Mouse (Mus musculus) inflammation-experienced regulatory T-cells, adult 6 months (primary cell): ENCODE data around the gene Gpr27. TPM values are rescaled to one million over a fixed set of nuclear protein-coding genes. Genes with fewer than 3 reads are reported as not detected.

Experiments
- ATAC-seq: one replicate; pipeline ENCODE4 v1.8.0; 2017
- polyA plus RNA-seq, 3 experiments: library from polyadenylated mRNA; unstranded; fragments of 100-300 nt; shearing (Covaris generic); gene quantifications; one replicate each; pipeline ENCODE4 v1.2.1; 2017

The Gpr27 gene
- polyA plus RNA-seq, 3 experiments from 2014 or later: not detected

- ATAC-seq: no peak
These were observed 14.4 kb upstream of the Gpr27 start for GRCm38 (mm10) chr6:99678108-99678507.

GRCm38 (mm10) chr6:99683974-99684373, 8.5 kb upstream of the Gpr27 start:
- ATAC-seq: no peak

- peak; percentile 97 for ATAC-seq
These were observed 7.6 kb upstream of the Gpr27 start for GRCm38 (mm10) chr6:99684899-99685298.

- no peak for ATAC-seq
These were observed 4.0 kb upstream of the Gpr27 start for GRCm38 (mm10) chr6:99688513-99688912.

- no peak for ATAC-seq
These were observed 743 bp upstream of the Gpr27 start for GRCm38 (mm10) chr6:99691666-99692205.

GRCm38 (mm10) chr6:99692916-99693841, 700 bp downstream of the Gpr27 start:
- no peak for ATAC-seq

- ATAC-seq: no peak
These were observed 8.0 kb downstream of the Gpr27 start for GRCm38 (mm10) chr6:99700484-99700883.

GRCm38 (mm10) chr6:99711576-99712101, 19.2 kb downstream of the Gpr27 start:
- ATAC-seq: no peak

GRCm38 (mm10) chr6:99713256-99713655, 20.8 kb downstream of the Gpr27 start:
- no peak for ATAC-seq

GRCm38 (mm10) chr6:99715191-99715590, 22.7 kb downstream of the Gpr27 start:
- no peak for ATAC-seq

- no peak for ATAC-seq
These were observed 23.4 kb downstream of the Gpr27 start for GRCm38 (mm10) chr6:99715913-99716312.

GRCm38 (mm10) chr6:99721032-99721431, 28.6 kb downstream of the Gpr27 start:
- no peak for ATAC-seq

GRCm38 (mm10) chr6:99722390-99722789, 29.9 kb downstream of the Gpr27 start:
- no peak for ATAC-seq

- ATAC-seq: no peak
These were observed 33.6 kb downstream of the Gpr27 start, which contains the start of gene Prok2 for GRCm38 (mm10) chr6:99725971-99726561. TSS of gene Prok2 (minus strand) at chr6:99726392.

GRCm38 (mm10) chr6:99726576-99727303, 34.3 kb downstream of the Gpr27 start:
- no peak for ATAC-seq

GRCm38 (mm10) chr6:99729853-99730252, 37.4 kb downstream of the Gpr27 start:
- ATAC-seq: no peak

GRCm38 (mm10) chr6:99731926-99732325, 39.4 kb downstream of the Gpr27 start:
- no peak for ATAC-seq

- ATAC-seq: no peak
These were observed 40.2 kb downstream of the Gpr27 start for GRCm38 (mm10) chr6:99732673-99733072.

- no peak for ATAC-seq
These were observed 42.2 kb downstream of the Gpr27 start for GRCm38 (mm10) chr6:99734666-99735065.

GRCm38 (mm10) chr6:99742866-99743265, 50.4 kb downstream of the Gpr27 start:
- no peak for ATAC-seq
